14 mouse cellular contexts compared by ENCODE assay signal in genomic region chr9:14904741-14905475, GRCm38 (mm10). TPM values are rescaled to one million over a fixed set of nuclear protein-coding genes. Genes with fewer than 3 reads are reported as not detected.
DNase-seq lines count a peak whose midpoint lies in the region; ATAC-seq lines count a peak whose summit lies in the region.
"Had no signal": no experiment of that assay in that cellular context is flagged by ENCODE, and none has a peak within 500 bp of the region (broad histone marks: within the 10 kb centered on the region; RNA-seq: fewer than 3 reads in every experiment).

No protein-coding gene starts in this region.

- H3K27ac ChIP-seq in heart, embryonic 13.5 days (replicated peaks) = peak overlapping the region; percentile 48; the same call in 1 of the 2 replicates
- 0 out of 2 replicates have a peak overlapping the region, but pooled peaks have one; percentile 58 for H3K27ac ChIP-seq in embryonic facial prominence, embryonic 15.5 days (replicated peaks)
- H3K27ac ChIP-seq: layer of hippocampus, adult 2 months; liver, embryonic 14.5 days had no signal

- H3K9ac ChIP-seq in heart, embryonic 13.5 days = no peak overlapping the region
- no peak overlapping the region for H3K9ac ChIP-seq in embryonic facial prominence, embryonic 15.5 days
- H3K9ac ChIP-seq: liver, embryonic 14.5 days had no signal

- H3K36me3 ChIP-seq in heart, embryonic 13.5 days = no peaks in the 10 kb centered on the region
- H3K36me3 ChIP-seq in embryonic facial prominence, embryonic 15.5 days = no peaks in the 10 kb centered on the region
- H3K36me3 ChIP-seq: G1E had no signal

- H3K27me3 ChIP-seq in heart, embryonic 13.5 days (replicated peaks) = peaks cover 7% of the 10 kb centered on the region; the same call in 1 of the 2 replicates
- no peaks in the 10 kb centered on the region for H3K27me3 ChIP-seq in embryonic facial prominence, embryonic 15.5 days

- H3K9me3 ChIP-seq in heart, embryonic 13.5 days = no peaks in the 10 kb centered on the region
- no peaks in the 10 kb centered on the region for H3K9me3 ChIP-seq in embryonic facial prominence, embryonic 15.5 days (replicated peaks)
- H3K9me3 ChIP-seq: G1E had no signal

- WGBS in heart, embryonic 13.5 days = 22% methylated on average over 9 of the region's 9 CpGs
- WGBS in embryonic facial prominence, embryonic 15.5 days = 22% methylated on average over 9 of the region's 9 CpGs

- H3K4me2 ChIP-seq in heart, embryonic 13.5 days = peak overlapping the region; percentile 5; the same call in 1 of the 2 replicates
- no peak overlapping the region for H3K4me2 ChIP-seq in embryonic facial prominence, embryonic 15.5 days (replicated peaks)

- peaks cover 31% of the 10 kb centered on the region for H3K4me1 ChIP-seq in heart, embryonic 13.5 days
- peaks cover 21% of the 10 kb centered on the region for H3K4me1 ChIP-seq in embryonic facial prominence, embryonic 15.5 days

- no peak overlapping the region for H3K4me3 ChIP-seq in heart, embryonic 13.5 days
- H3K4me3 ChIP-seq in embryonic facial prominence, embryonic 15.5 days (replicated peaks) = no peak overlapping the region
- H3K4me3 ChIP-seq: layer of hippocampus, adult 2 months had no signal

- ATAC-seq in heart, embryonic 13.5 days (ENCODE audit: extremely low read depth, insufficient number of reproducible peaks, low FRiP score, low TSS enrichment) = no peak
- ATAC-seq in embryonic facial prominence, embryonic 15.5 days (ENCODE audit: insufficient number of reproducible peaks, low FRiP score, low TSS enrichment, low read depth) = peak; percentile 39; the same call in 1 of the 2 replicates

- DNase-seq in heart, postnatal 4 days = no peak
- peak; percentile 18 for DNase-seq in retina, embryonic 14.5 days (ENCODE audit: low spot score)
- DNase-seq in retina, postnatal 1 day = no peak
- DNase-seq in thymus, postnatal 14 days = peak; percentile 75
- DNase-seq in MN1 (ENCODE audit: low spot score) = no peak
- DNase-seq: adrenal gland, postnatal 10 days; cerebellum, adult 9-11 months had no signal

RNA-seq across cellular contexts. Expression of gene Izumo1r, which starts 1.2 kb away (rescaled TPM):
- not detected in 2 replicates for polyA plus RNA-seq in heart, embryonic 13.5 days (2015; fragmentation: Nextera tagmentation; extraction: Ambion mirVana)
- total RNA-seq in heart, postnatal 4 days (2021) = not detected
- polyA plus RNA-seq in embryonic facial prominence, embryonic 15.5 days (2015; fragmentation: Nextera tagmentation; extraction: Ambion mirVana) = 0.37 and 0.47 TPM in 2 replicates
- total RNA-seq: gastrocnemius, adult 18-20 months; layer of hippocampus, adult 2 months; monocyte, adult 5-6 weeks had no signal
- polyA plus RNA-seq: G1E; liver, embryonic 14.5 days had no signal

RNA-seq across cellular contexts. Expression of gene Gpr83, which starts 44.9 kb away (rescaled TPM):
- 0.27 TPM in 1 of 2 replicates, not detected in the other for polyA plus RNA-seq in heart, embryonic 13.5 days (2015; fragmentation: Nextera tagmentation; extraction: Ambion mirVana)
- not detected for total RNA-seq in heart, postnatal 4 days (2021)
- polyA plus RNA-seq in embryonic facial prominence, embryonic 15.5 days (2015; fragmentation: Nextera tagmentation; extraction: Ambion mirVana) = 1.4 and 3.5 TPM in 2 replicates
- total RNA-seq: gastrocnemius, adult 18-20 months; monocyte, adult 5-6 weeks had no signal
- polyA plus RNA-seq: G1E; liver, embryonic 14.5 days had no signal

Comparison
In these comparisons a context has a peak if more than half of its experiments do, and no peak if none do; other contexts are left out.
1. DNase-seq: peak in retina, embryonic 14.5 days (single experiment) and thymus, postnatal 14 days (single experiment); none in heart, postnatal 4 days (single experiment), retina, postnatal 1 day (single experiment) and MN1 (single experiment).